Mouse (Mus musculus) forebrain, postnatal 0 days (tissue): Measurements from ENCODE around the gene Irf3. TPM values are rescaled to one million over a fixed set of nuclear protein-coding genes. Genes with fewer than 3 reads are reported as not detected.
"Not testable (repeated sequence)": the region's sequence is repeated elsewhere in the genome, so short reads cannot be mapped to it uniquely, and the experiment has no call there.

Experiments used
- ATAC-seq: fragments of 200-750 bp; cut with Nextera tagmentation; 2 replicates; pipeline ENCODE4 v1.8.0; 2017; ENCODE audit warnings: mild to moderate bottlenecking, moderate library complexity
- DNase-seq: peaks from one replicate; pipeline ENCODE4 v3.0.0-alpha.2; 2015
- H3K27ac ChIP-seq: fragments of 300-500 bp; sonication (generic); 2 replicates; pipeline ENCODE4 v1.5.1; 2014; ENCODE audit warnings: low read depth, mild to moderate bottlenecking, antibody characterized with exemption, low read length, moderate library complexity, mixed read lengths
- H3K27me3 ChIP-seq: fragments of 300-500 bp; sonication (generic); 2 replicates; pipeline ENCODE4 v1.6.1; 2014; ENCODE audit warnings: mild to moderate bottlenecking, low read length, mixed read lengths; ENCODE audit not compliant: insufficient read depth
- H3K36me3 ChIP-seq: fragments of 300-500 bp; sonication (generic); 2 replicates; pipeline ENCODE4 v1.6.1; 2014; ENCODE audit warnings: mild to moderate bottlenecking, moderate library complexity; ENCODE audit not compliant: insufficient read depth
- H3K4me1 ChIP-seq: fragments of 300-500 bp; sonication (generic); 2 replicates; pipeline ENCODE4 v1.6.1; 2014; ENCODE audit warnings: antibody characterized with exemption; ENCODE audit not compliant: insufficient read depth
- H3K4me2 ChIP-seq: fragments of 300-500 bp; sonication (generic); 2 replicates; pipeline ENCODE4 v1.6.1; 2014; ENCODE audit warnings: low read depth, mild to moderate bottlenecking, moderate library complexity
- H3K4me3 ChIP-seq: fragments of 300-500 bp; sonication (generic); 2 replicates; pipeline ENCODE4 v1.5.1; 2014; ENCODE audit warnings: low read depth, low read length, mixed read lengths
- H3K9ac ChIP-seq: fragments of 300-500 bp; sonication (generic); 2 replicates; pipeline ENCODE4 v1.6.1; 2014; ENCODE audit warnings: mild to moderate bottlenecking
- H3K9me3 ChIP-seq: fragments of 300-500 bp; sonication (generic); 2 replicates; pipeline ENCODE4 v1.6.1; 2016; ENCODE audit warnings: low read length
- CTCF ChIP-seq: sonication (generic); IDR thresholded peaks from 2 replicates; pipeline ENCODE4 v1.5.1; 2016; ENCODE audit warnings: antibody characterized with exemption, control low read depth, low read depth
- WGBS: fragments of 180-500 bp; shearing (Covaris S2); extraction: QIAGEN DNeasy Blood & Tissue Kit; methylation state at CpG from one replicate; pipeline ENCODE4 v1.1.7; 2014; 5-methylcytosine and 5-hydroxymethylcytosine counted together
- polyA plus RNA-seq: library from polyadenylated mRNA; unstranded; fragments of >200 nt; fragmentation: Nextera tagmentation; extraction: Ambion mirVana; gene quantifications from 2 replicates; pipeline ENCODE4 v1.2.1, GENCODE M21; 2015
- total RNA-seq: library from RNA; depleted of rRNA; stranded (reverse); fragments of >200 nt; gene quantifications from 2 replicates; pipeline ENCODE4 v1.2.3, GENCODE M21; 2014

The Irf3 gene
- total and polyA plus RNA-seq, 2 experiments from 2014 or later: 23.1 to 39.7 TPM

DNA sequence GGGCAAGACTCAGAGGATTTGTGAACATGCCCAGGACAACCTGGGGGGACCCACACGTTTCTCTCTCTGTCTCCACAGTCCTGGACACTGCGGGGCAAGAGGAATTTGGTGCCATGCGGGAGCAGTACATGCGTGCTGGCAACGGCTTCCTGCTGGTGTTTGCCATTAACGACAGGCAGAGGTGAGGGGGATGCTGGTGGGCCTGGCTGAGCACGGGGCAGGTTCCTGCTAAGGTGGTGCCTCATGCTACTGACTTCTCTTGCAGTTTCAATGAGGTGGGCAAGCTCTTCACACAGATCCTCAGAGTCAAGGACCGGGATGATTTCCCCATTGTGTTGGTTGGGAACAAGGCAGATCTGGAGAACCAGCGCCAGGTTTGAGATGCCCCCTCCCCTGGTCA, 22.8 kb downstream of the Irf3 start:
- Histone ChIP-seq H3K36me3 (no peaks in the 10 kb centered on the region), H3K27me3 (no peaks in the 10 kb centered on the region), H3K4me2 (no peak overlapping the region), H3K9me3 (no peaks in the 10 kb centered on the region), H3K9ac (no peak overlapping the region), H3K4me1 (peaks cover 6% of the 10 kb centered on the region), H3K27ac (no peak overlapping the region), H3K4me3 (no peak overlapping the region)
- no peak for TF ChIP-seq CTCF
- DNase-seq (no peak), ATAC-seq (no peak)
- 75% methylated on average over 9 of the region's 9 CpGs for WGBS

DNA sequence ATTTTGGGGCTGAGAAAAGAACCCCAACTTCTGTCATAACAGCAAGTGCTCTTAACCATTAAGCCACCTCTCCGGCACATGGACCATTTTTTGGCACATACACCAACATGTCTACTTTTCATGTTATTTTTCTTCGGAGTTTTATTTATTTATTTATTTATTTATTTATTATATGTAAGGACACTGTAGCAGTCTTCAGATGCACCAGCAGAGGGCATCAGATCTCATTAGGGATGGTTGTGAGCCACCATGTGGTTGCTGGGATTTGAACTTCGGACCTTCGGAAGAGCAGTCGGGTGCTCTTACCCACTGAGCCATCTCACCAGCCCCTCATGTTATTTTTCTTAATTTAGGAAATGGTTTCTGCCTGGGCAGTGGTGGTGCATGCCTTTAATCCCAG, 26.3 kb downstream of the Irf3 start:
- not testable (repeated sequence) for H3K4me1 ChIP-seq, H3K9ac ChIP-seq, H3K27ac ChIP-seq, H3K27me3 ChIP-seq, H3K9me3 ChIP-seq, H3K4me2 ChIP-seq, H3K4me3 ChIP-seq, ATAC-seq
- WGBS: 78% methylated on average over 5 of the region's 5 CpGs
- H3K36me3 ChIP-seq: peaks cover 21% of the 10 kb centered on the region
- peak; percentile 9 for DNase-seq
- TF ChIP-seq CTCF: peak; percentile 39

DNA sequence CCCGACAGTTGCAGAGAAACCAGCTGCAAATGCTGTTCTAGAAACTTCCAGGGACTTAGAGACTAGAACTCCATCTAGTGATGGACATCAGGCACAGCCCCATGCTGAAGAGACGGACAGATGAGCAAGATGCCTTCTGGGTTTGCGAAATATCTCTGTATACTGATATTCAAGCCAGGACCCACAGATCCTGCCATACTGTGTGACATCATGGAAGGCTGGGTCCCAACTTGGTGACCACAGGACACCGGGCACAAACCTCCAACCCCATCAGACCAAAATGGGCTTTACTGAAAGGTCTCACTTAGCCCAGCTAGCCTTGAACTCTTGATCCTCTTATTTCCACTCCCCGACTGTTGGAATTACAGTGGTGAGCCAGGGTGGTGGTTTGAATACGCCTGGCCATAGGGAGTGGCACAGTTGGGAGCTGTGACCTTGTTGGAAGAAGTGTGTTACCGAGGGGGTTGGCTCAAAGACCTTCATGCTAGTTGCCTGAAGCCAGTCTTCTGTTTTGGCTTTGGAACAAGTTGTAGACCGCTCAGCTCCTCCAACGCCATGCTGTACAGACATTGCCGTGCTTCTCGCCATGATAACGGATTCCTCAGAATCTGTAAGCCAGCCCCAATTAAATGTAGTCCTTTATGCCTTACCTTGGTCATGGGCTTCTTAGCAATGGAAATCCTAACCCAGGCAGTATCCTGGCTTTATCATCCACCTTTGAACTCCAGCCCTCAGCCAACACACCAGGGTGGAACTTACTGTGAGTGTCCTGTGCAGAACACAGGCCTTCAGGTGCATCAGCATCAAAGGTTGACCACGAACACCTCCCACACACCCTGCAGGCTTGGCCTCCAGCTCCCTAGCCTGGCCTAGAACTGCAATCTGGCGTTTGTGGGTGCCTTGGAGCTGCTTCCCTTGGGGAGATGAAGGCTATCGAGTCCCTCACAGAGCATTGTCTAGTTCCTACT, 27.1 kb downstream of the Irf3 start:
- 0 out of 2 replicates have a peak overlapping the region, but pooled peaks have one; percentile 22 for H3K9ac ChIP-seq
- peak overlapping the region; percentile 3; the same call in 1 of the 2 replicates for H3K27ac ChIP-seq
- WGBS: 87% methylated on average over 15 of the region's 15 CpGs
- H3K27me3 ChIP-seq: no peaks in the 10 kb centered on the region
- ATAC-seq (no peak), DNase-seq (no peak)
- H3K36me3 ChIP-seq: peaks cover 29% of the 10 kb centered on the region
- H3K4me3 ChIP-seq: no peak overlapping the region
- no peaks in the 10 kb centered on the region for H3K9me3 ChIP-seq
- no peak overlapping the region for H3K4me2 ChIP-seq
- no peaks in the 10 kb centered on the region for H3K4me1 ChIP-seq
- no peak for TF ChIP-seq CTCF

DNA sequence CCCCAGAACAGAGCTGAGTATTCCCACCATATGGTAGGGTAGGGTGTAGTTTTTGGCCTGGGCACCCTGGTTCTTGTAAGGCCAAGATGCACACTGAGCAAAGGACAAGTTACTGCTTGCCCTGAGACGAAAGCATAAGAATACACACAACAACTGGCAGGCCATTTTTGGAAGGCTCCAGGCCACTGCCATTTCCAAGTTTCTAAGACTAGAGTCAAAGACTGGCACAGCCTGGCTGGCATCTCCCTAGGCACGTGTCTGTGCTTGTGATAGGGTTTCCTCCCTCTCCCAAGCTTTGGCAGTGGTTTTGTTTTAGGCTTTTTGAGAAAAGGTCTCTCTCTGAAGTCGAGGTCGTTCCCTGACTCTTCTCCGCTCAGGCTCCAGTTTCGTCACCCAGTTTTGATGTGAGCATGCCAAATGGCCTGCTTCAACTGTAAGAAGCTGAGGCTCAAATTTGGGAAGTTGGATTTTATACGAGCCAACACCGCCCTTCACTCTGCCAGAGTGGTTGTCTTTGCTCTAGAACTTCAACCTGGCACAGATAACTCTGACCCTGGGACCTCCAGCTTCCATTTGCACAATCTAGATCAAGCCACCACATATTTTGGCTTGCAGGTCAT, 28.3 kb downstream of the Irf3 start:
- DNase-seq (no peak), ATAC-seq (peak; percentile 17; the same call in 1 of the 2 replicates)
- Histone ChIP-seq H3K27me3 (no peaks in the 10 kb centered on the region), H3K4me3 (no peak overlapping the region), H3K9me3 (no peaks in the 10 kb centered on the region), H3K27ac (peak overlapping the region; percentile 9; the same call in 1 of the 2 replicates), H3K4me1 (no peaks in the 10 kb centered on the region), H3K4me2 (no peak overlapping the region), H3K9ac (0 out of 2 replicates have a peak overlapping the region, but pooled peaks have one; percentile 22), H3K36me3 (peaks cover 41% of the 10 kb centered on the region)
- 63% methylated on average over 8 of the region's 8 CpGs for WGBS
- TF ChIP-seq CTCF: no peak

DNA sequence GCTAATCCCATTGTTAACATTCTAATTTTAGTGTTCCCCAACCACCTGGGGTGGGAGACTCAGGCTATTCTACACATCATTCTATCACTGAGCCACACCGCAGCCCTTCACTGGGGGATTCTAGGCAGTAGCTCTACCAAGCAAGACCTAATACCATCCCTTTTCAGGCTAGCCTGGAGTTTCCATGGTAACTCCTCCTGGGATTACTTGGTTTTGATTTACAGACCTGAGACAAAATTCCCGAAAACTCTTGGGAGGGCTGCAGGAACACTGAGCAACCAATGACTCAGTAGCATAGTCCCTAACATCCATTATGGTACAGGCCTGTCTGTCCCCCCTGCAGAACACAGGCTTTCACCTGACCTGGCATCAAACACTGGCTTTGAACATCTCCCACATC, 28.8 kb downstream of the Irf3 start:
- TF ChIP-seq CTCF: no peak
- H3K9ac ChIP-seq: no peak overlapping the region
- no peaks in the 10 kb centered on the region for H3K4me1 ChIP-seq
- H3K9me3 ChIP-seq: no peaks in the 10 kb centered on the region
- 0 out of 2 replicates have a peak overlapping the region, but pooled peaks have one; percentile 9 for H3K27ac ChIP-seq
- peaks cover 46% of the 10 kb centered on the region for H3K36me3 ChIP-seq
- ATAC-seq (peak; percentile 21), DNase-seq (peak; percentile 11)
- H3K27me3 ChIP-seq: no peaks in the 10 kb centered on the region
- H3K4me3 ChIP-seq: no peak overlapping the region
- no peak overlapping the region for H3K4me2 ChIP-seq
- WGBS: 60% methylated on average over 2 of the region's 2 CpGs

DNA sequence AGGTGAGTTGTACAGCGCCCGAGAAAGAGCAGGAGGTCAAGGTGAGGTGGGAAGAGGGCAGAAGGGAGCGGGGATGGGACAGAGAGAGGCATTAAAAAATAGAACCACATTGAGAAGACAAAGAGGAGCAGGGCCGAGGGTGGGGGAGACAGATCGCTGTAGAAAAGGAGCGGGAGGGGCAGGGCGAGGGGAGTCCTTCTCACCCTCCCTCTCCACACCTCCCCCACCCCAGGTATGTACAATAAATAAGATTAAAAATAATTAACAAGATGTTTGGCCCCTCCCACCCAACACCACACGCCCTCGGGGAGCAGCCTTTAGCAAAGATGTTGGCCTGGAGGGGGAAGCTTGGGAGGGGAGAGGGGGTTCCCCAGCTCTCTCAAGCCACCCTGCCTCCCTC, 30.3 kb downstream of the Irf3 start:
- H3K4me1 ChIP-seq: no peaks in the 10 kb centered on the region
- no peak overlapping the region for H3K4me3 ChIP-seq
- no peaks in the 10 kb centered on the region for H3K27me3 ChIP-seq
- H3K9me3 ChIP-seq: no peaks in the 10 kb centered on the region
- no peak overlapping the region for H3K4me2 ChIP-seq
- no peak for DNase-seq
- H3K9ac ChIP-seq: no peak overlapping the region
- H3K27ac ChIP-seq: no peak overlapping the region
- 94% methylated on average over 9 of the region's 9 CpGs for WGBS
- no peak for TF ChIP-seq CTCF
- no peak for ATAC-seq
- peaks cover 61% of the 10 kb centered on the region for H3K36me3 ChIP-seq

DNA sequence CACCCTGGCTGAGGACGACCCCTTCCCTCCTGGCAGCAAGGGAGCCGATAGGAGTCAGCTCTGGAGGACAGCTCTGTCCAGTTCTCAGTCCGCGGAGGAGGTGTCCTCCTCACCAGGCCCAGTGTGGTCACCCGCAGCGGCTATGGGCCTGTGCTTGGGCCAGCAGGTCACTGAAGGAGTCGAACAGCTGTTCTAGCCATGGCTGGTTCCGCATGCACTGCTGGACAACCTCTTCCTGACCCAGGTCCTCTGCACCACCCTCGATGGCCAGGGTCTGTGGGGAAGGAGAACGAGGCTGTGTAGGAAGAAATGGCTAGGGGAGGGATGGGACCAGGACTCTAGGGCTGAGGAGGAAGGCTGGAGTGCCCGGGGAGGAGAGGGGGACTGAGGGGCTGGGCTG, 30.9 kb downstream of the Irf3 start:
- no peak overlapping the region for H3K4me3 ChIP-seq
- 93% methylated on average over 11 of the region's 11 CpGs for WGBS
- no peak for DNase-seq
- ATAC-seq: no peak
- no peak for TF ChIP-seq CTCF
- no peaks in the 10 kb centered on the region for H3K4me1 ChIP-seq
- H3K36me3 ChIP-seq: peaks cover 66% of the 10 kb centered on the region
- no peak overlapping the region for H3K27ac ChIP-seq
- H3K9ac ChIP-seq: no peak overlapping the region
- no peak overlapping the region for H3K4me2 ChIP-seq
- no peaks in the 10 kb centered on the region for H3K9me3 ChIP-seq
- H3K27me3 ChIP-seq: no peaks in the 10 kb centered on the region
